Mouse (Mus musculus) left cerebral cortex, postnatal 25 days (tissue): ENCODE measurements around the gene Prlh. TPM values are rescaled to one million over a fixed set of nuclear protein-coding genes. Genes with fewer than 3 reads are reported as not detected.

Experiments used
- DNase-seq, 2 experiments: peaks; one replicate each; pipeline ENCODE4 v3.0.0; 2022; ENCODE audit warnings: low spot score in 2 of 2, mixed read lengths in 1 of 2
- intact Hi-C: fragments of 180-260 bp; cut with DNase I; formaldehyde crosslinking; loops from one replicate; pipeline ENCODE4 v1.15.1; 2025
- total RNA-seq, 2 experiments: library from RNA; stranded (reverse); gene quantifications; 2 replicates each; pipeline ENCODE4 v1.2.3; 2021

Prlh gene
- total RNA-seq, 2 experiments from 2014 or later: not detected

GRCm38 (mm10) chr1:90947252-90947651 lies 5.7 kb upstream of the Prlh start:
- no peak for DNase-seq
- intact Hi-C loops: no loop called here

GRCm38 (mm10) chr1:90949309-90949708 lies 3.6 kb upstream of the Prlh start:
- intact Hi-C loops: no loop called here
- DNase-seq: no peak

- intact Hi-C loops: no loop called here
- DNase-seq: no peak
Observed at GRCm38 (mm10) chr1:90951670-90952069, 1.2 kb upstream of the Prlh start.

- DNase-seq: no peak
- intact Hi-C loops: no loop called here
Observed at GRCm38 (mm10) chr1:90953688-90954087, 780 bp downstream of the Prlh start.

- DNase-seq: peak; percentile 77 to 79
- intact Hi-C loops: loop anchor here (2.0 to 5.0 kb wide), 5 partner anchors 28 to 894 kb away; partner anchors contain the start of gene Cops8
Observed at GRCm38 (mm10) chr1:90956245-90957096, 3.6 kb downstream of the Prlh start.

GRCm38 (mm10) chr1:90962526-90962925 lies 9.6 kb downstream of the Prlh start:
- DNase-seq: no peak
- intact Hi-C loops: no loop called here

GRCm38 (mm10) chr1:90962994-90963393 lies 10.1 kb downstream of the Prlh start:
- DNase-seq: peak in 1 of 2 experiments; percentile 19
- intact Hi-C loops: no loop called here

GRCm38 (mm10) chr1:90967583-90967982 lies 14.7 kb downstream of the Prlh start:
- intact Hi-C loops: no loop called here
- DNase-seq: no peak

- DNase-seq: peak in 1 of 2 experiments; percentile 74
- intact Hi-C loops: no loop called here
Observed at GRCm38 (mm10) chr1:90968649-90969048, 15.7 kb downstream of the Prlh start.

GRCm38 (mm10) chr1:90969347-90969784 lies 16.5 kb downstream of the Prlh start, which contains the start of gene Rab17:
Rab17 (minus strand) TSS chr1:90969661.
- no peak for DNase-seq
- intact Hi-C loops: no loop called here

GRCm38 (mm10) chr1:90969881-90970390 lies 17.0 kb downstream of the Prlh start:
- intact Hi-C loops: loop anchor here (5.0 to 10.0 kb wide), 4 partner anchors 52 to 277 kb away; no protein-coding TSS in a partner anchor
- DNase-seq: no peak

- peak; percentile 92 to 95 for DNase-seq
- intact Hi-C loops: loop anchor here (1.0 to 10.0 kb wide), 5 partner anchors 49 to 274 kb away; no protein-coding TSS in a partner anchor
Observed at GRCm38 (mm10) chr1:90972911-90973573, 20.1 kb downstream of the Prlh start.

- intact Hi-C loops: loop anchor here (1.0 to 10.0 kb wide), 5 partner anchors 49 to 274 kb away; no protein-coding TSS in a partner anchor
- no peak for DNase-seq
Observed at GRCm38 (mm10) chr1:90973574-90973911, 20.6 kb downstream of the Prlh start.

- DNase-seq: peak; percentile 56 to 85
- intact Hi-C loops: loop anchor here (5.0 to 10.0 kb wide), 4 partner anchors 47 to 272 kb away; no protein-coding TSS in a partner anchor
Observed at GRCm38 (mm10) chr1:90974906-90975649, 22.2 kb downstream of the Prlh start.

- intact Hi-C loops: loop anchor here (10.0 kb wide), 1 partner anchor 239 kb away; no protein-coding TSS in a partner anchor
- peak in 1 of 2 experiments; percentile 27 for DNase-seq
Observed at GRCm38 (mm10) chr1:90975960-90976359, 23.1 kb downstream of the Prlh start.

- DNase-seq: peak in 1 of 2 experiments; percentile 75
- intact Hi-C loops: no loop called here
Observed at GRCm38 (mm10) chr1:90980638-90981330, 27.9 kb downstream of the Prlh start.

- peak in 1 of 2 experiments; percentile 61 for DNase-seq
- intact Hi-C loops: no loop called here
Observed at GRCm38 (mm10) chr1:90981346-90981745, 28.4 kb downstream of the Prlh start.

- intact Hi-C loops: loop anchor here (2.0 kb wide), 1 partner anchor 13 kb away; no protein-coding TSS in a partner anchor
- DNase-seq: no peak
Observed at GRCm38 (mm10) chr1:90995916-90996315, 43.0 kb downstream of the Prlh start.

GRCm38 (mm10) chr1:90997136-90997535 lies 44.2 kb downstream of the Prlh start:
- no peak for DNase-seq
- intact Hi-C loops: loop anchor here (2.0 kb wide), 1 partner anchor 14 kb away; no protein-coding TSS in a partner anchor
